Mouse (Mus musculus): ENCODE data around the gene Rasal3. TPM values are rescaled to one million over a fixed set of nuclear protein-coding genes. Genes with fewer than 3 reads are reported as not detected.

The Rasal3 gene
- polyA plus RNA-seq, 1 experiment: 26.2 TPM

GRCm38 (mm10) chr17:32377137-32377536, 26.2 kb downstream of the Rasal3 start:
- no peak for TF ChIP-seq FLI1 (IDR thresholded peaks at IDR 0.05; ENCODE audit: low read length)
- no peak for TF ChIP-seq GATA1 (IDR thresholded peaks at IDR 0.05; ENCODE audit: borderline replicate concordance, low read length)
- peaks cover 17% of the 10 kb centered on the region for H3K36me3 ChIP-seq (replicated peaks; ENCODE audit: low read length)
- H3K9me3 ChIP-seq: no peaks in the 10 kb centered on the region
- no peak overlapping the region for H3K4me3 ChIP-seq (replicated peaks)
- H3K4me1 ChIP-seq: no peaks in the 10 kb centered on the region
- H3K27me3 ChIP-seq (replicated peaks): peaks cover 16% of the 10 kb centered on the region

DNA sequence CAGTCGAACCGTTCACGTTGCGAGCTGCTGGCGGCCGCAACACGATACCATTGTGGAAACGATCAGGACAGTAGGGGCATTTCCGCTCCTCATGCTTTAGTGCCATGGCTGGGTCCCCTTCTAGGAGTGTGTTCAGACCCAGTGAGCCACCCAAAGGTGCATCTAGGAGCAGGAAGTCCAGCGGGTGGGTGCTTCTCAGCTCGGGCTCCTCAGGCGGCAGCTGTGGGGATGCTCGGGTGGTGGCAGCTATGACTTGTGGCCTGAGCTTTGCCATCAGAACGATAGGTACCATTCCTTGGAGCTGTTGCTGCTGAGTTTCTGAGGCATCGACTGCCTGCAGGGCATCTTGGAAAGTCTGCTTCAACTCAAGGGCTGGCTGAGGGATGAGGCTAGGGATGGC, 26.9 kb downstream of the Rasal3 start:
- TF ChIP-seq FLI1 (IDR thresholded peaks at IDR 0.05; ENCODE audit: low read length) (no peak), GATA1 (IDR thresholded peaks at IDR 0.05; ENCODE audit: borderline replicate concordance, low read length) (no peak)
- no peaks in the 10 kb centered on the region for H3K9me3 ChIP-seq
- H3K36me3 ChIP-seq (replicated peaks; ENCODE audit: low read length): peaks cover 17% of the 10 kb centered on the region
- peaks cover 14% of the 10 kb centered on the region for H3K27me3 ChIP-seq (replicated peaks)
- H3K4me3 ChIP-seq (replicated peaks): no peak overlapping the region
- no peaks in the 10 kb centered on the region for H3K4me1 ChIP-seq

DNA sequence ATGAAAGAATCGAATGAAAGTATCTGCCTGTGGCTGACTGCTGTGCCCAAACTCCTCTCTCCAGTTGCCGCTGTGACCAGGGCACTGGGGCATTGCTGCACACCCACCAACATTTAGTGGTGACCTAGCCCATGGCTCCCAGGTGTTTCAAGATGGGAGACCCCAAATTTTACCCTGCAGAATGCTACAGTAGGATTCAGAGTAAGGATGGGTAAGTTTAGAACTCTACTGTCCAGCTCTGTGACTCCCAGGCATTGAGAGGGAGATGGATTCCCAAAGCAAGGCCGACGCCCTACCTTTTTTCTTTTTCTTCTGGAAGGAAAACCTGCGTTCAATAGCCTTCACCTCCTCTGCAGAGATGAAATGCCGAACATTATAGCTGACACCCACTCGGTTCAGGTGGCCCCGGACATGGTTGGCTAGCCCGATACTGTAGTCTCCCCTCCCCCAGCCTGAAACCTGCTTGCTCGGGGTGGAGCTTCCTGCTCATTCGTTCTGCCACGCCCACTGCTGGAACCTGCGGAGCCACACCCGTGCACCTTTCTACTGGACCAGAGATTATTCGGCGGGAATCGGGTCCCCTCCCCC, 34.3 kb downstream of the Rasal3 start:
- TF ChIP-seq GATA1 (IDR thresholded peaks at IDR 0.05; ENCODE audit: borderline replicate concordance, low read length) (no peak), FLI1 (IDR thresholded peaks at IDR 0.05; ENCODE audit: low read length) (no peak)
- Histone ChIP-seq H3K9me3 (no peaks in the 10 kb centered on the region), H3K4me1 (peaks cover 9% of the 10 kb centered on the region), H3K27me3 (replicated peaks) (no peaks in the 10 kb centered on the region), H3K36me3 (replicated peaks; ENCODE audit: low read length) (peaks cover 15% of the 10 kb centered on the region), H3K4me3 (replicated peaks) (no peak overlapping the region)

GRCm38 (mm10) chr17:32367706-32368105, 35.7 kb downstream of the Rasal3 start:
- Histone ChIP-seq H3K4me3 (replicated peaks) (no peak overlapping the region), H3K27me3 (replicated peaks) (no peaks in the 10 kb centered on the region), H3K36me3 (replicated peaks; ENCODE audit: low read length) (peaks cover 18% of the 10 kb centered on the region), H3K9me3 (no peaks in the 10 kb centered on the region), H3K4me1 (peaks cover 20% of the 10 kb centered on the region)
- no peak for TF ChIP-seq FLI1 (IDR thresholded peaks at IDR 0.05; ENCODE audit: low read length)
- TF ChIP-seq GATA1 (IDR thresholded peaks at IDR 0.05; ENCODE audit: borderline replicate concordance, low read length): no peak

GRCm38 (mm10) chr17:32365296-32365695, 38.1 kb downstream of the Rasal3 start:
- H3K27me3 ChIP-seq (replicated peaks): no peaks in the 10 kb centered on the region
- peaks cover 39% of the 10 kb centered on the region for H3K4me1 ChIP-seq
- H3K9me3 ChIP-seq: no peaks in the 10 kb centered on the region
- no peak overlapping the region for H3K4me3 ChIP-seq (replicated peaks)
- TF ChIP-seq FLI1 (IDR thresholded peaks at IDR 0.05; ENCODE audit: low read length) (no peak), GATA1 (IDR thresholded peaks at IDR 0.05; ENCODE audit: borderline replicate concordance, low read length) (no peak)
- peaks cover 42% of the 10 kb centered on the region for H3K36me3 ChIP-seq (replicated peaks; ENCODE audit: low read length)

- Histone ChIP-seq H3K9me3 (no peaks in the 10 kb centered on the region), H3K4me1 (peaks cover 39% of the 10 kb centered on the region), H3K4me3 (replicated peaks) (peak overlapping the region; percentile 95), H3K36me3 (replicated peaks; ENCODE audit: low read length) (peaks cover 46% of the 10 kb centered on the region), H3K27me3 (replicated peaks) (no peaks in the 10 kb centered on the region)
- TF ChIP-seq FLI1 (IDR thresholded peaks at IDR 0.05; ENCODE audit: low read length) (no peak), GATA1 (IDR thresholded peaks at IDR 0.05; ENCODE audit: borderline replicate concordance, low read length) (no peak)
Measured at GRCm38 (mm10) chr17:32364850-32365249, 38.5 kb downstream of the Rasal3 start.

DNA sequence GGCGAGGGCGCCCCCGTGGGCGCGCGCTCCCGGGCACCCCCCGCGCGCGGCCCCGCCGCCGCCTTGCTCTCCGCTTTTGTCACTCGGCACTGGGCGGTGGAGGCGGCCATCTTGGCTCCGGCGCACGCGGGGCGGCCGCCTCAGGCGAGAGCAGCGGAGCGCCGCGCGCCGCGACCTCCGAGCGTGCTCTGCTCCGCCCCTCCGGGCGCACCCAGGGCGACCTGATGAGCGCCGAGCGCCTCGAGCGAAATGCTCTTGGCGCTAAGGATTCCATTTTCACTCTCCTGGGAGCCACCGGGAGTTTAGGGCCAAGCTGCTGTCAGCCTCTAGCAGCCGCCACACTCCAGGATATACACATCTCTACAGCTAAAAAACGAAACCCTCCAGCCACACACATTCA, 39.1 kb downstream of the Rasal3 start:
- Histone ChIP-seq H3K36me3 (replicated peaks; ENCODE audit: low read length) (peaks cover 51% of the 10 kb centered on the region), H3K4me3 (replicated peaks) (peak overlapping the region; percentile 95), H3K27me3 (replicated peaks) (no peaks in the 10 kb centered on the region), H3K9me3 (no peaks in the 10 kb centered on the region), H3K4me1 (peaks cover 39% of the 10 kb centered on the region)
- TF ChIP-seq GATA1 (IDR thresholded peaks at IDR 0.05; ENCODE audit: borderline replicate concordance, low read length): no peak

GRCm38 (mm10) chr17:32363821-32364301, 39.5 kb downstream of the Rasal3 start:
- Histone ChIP-seq H3K4me1 (peaks cover 39% of the 10 kb centered on the region), H3K4me3 (replicated peaks) (peak overlapping the region; percentile 95), H3K9me3 (no peaks in the 10 kb centered on the region), H3K27me3 (replicated peaks) (no peaks in the 10 kb centered on the region), H3K36me3 (replicated peaks; ENCODE audit: low read length) (peaks cover 56% of the 10 kb centered on the region)
- TF ChIP-seq GATA1 (IDR thresholded peaks at IDR 0.05; ENCODE audit: borderline replicate concordance, low read length) (no peak), FLI1 (IDR thresholded peaks at IDR 0.05; ENCODE audit: low read length) (no peak)

GRCm38 (mm10) chr17:32362686-32363085, 40.7 kb downstream of the Rasal3 start:
- Histone ChIP-seq H3K36me3 (replicated peaks; ENCODE audit: low read length) (peaks cover 64% of the 10 kb centered on the region), H3K4me1 (peaks cover 39% of the 10 kb centered on the region), H3K27me3 (replicated peaks) (no peaks in the 10 kb centered on the region), H3K9me3 (no peaks in the 10 kb centered on the region), H3K4me3 (replicated peaks) (peak overlapping the region; percentile 95)
- TF ChIP-seq FLI1 (IDR thresholded peaks at IDR 0.05; ENCODE audit: low read length) (no peak), GATA1 (IDR thresholded peaks at IDR 0.05; ENCODE audit: borderline replicate concordance, low read length) (no peak)

DNA sequence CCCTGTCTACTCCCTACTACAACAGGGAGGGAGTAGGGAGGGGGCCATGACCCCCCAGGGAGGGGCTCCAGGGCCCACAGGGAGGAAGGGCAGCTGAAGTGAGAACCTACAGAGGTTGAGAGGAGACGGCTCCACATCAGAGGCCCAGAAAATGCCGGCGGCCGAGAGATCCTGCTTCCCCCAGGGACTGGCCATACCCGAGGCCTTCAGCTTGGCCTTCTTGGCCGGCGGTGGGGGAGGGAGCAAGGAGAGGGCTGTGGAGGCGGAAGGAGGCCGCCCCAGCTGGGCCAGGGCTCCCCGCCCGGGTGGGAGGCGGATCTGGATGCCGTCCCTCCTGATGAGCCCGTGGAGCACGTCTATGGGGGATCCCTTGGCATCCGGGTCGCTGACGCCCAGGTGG, 43.5 kb downstream of the Rasal3 start:
- Histone ChIP-seq H3K27me3 (replicated peaks) (no peaks in the 10 kb centered on the region), H3K9me3 (no peaks in the 10 kb centered on the region), H3K36me3 (replicated peaks; ENCODE audit: low read length) (peaks cover 81% of the 10 kb centered on the region), H3K4me3 (replicated peaks) (no peak overlapping the region), H3K4me1 (peaks cover 35% of the 10 kb centered on the region)
- no peak for TF ChIP-seq GATA1 (IDR thresholded peaks at IDR 0.05; ENCODE audit: borderline replicate concordance, low read length)
- TF ChIP-seq FLI1 (IDR thresholded peaks at IDR 0.05; ENCODE audit: low read length): no peak
